Mouse (Mus musculus) hindbrain, embryonic 12.5 days (tissue): Measurements from ENCODE around the gene Tmpo. TPM values are rescaled to one million over a fixed set of nuclear protein-coding genes. Genes with fewer than 3 reads are reported as not detected.
"Not testable (repeated sequence)": the region's sequence is repeated elsewhere in the genome, so short reads cannot be mapped to it uniquely, and the experiment has no call there.

ENCODE experiments used
- ATAC-seq: fragments of 200-750 bp; cut with Nextera tagmentation; 2 replicates; pipeline ENCODE4 v1.8.0; 2017; ENCODE audit warnings: moderate TSS enrichment; ENCODE audit not compliant: low FRiP score
- H3K27ac ChIP-seq: fragments of 300-500 bp; sonication (generic); 2 replicates; pipeline ENCODE4 v1.5.1; 2016; ENCODE audit warnings: mild to moderate bottlenecking
- H3K27me3 ChIP-seq: fragments of 300-500 bp; sonication (generic); 2 replicates; pipeline ENCODE4 v1.6.1; 2016; ENCODE audit warnings: mild to moderate bottlenecking
- H3K36me3 ChIP-seq: fragments of 300-500 bp; sonication (generic); 2 replicates; pipeline ENCODE4 v1.6.1; 2016; ENCODE audit warnings: mild to moderate bottlenecking
- H3K4me1 ChIP-seq: fragments of 300-500 bp; sonication (generic); 2 replicates; pipeline ENCODE4 v1.6.1; 2016
- H3K4me2 ChIP-seq: fragments of 300-500 bp; sonication (generic); replicated peaks from 2 replicates; pipeline ENCODE4 v1.6.1; 2016; ENCODE audit warnings: mild to moderate bottlenecking
- H3K4me3 ChIP-seq: fragments of 300-500 bp; sonication (generic); 2 replicates; pipeline ENCODE4 v1.5.1; 2016; ENCODE audit warnings: mild to moderate bottlenecking
- H3K9ac ChIP-seq: fragments of 300-500 bp; sonication (generic); 2 replicates; pipeline ENCODE4 v1.6.1; 2016; ENCODE audit warnings: mild to moderate bottlenecking, moderate library complexity
- H3K9me3 ChIP-seq: fragments of 300-500 bp; sonication (generic); replicated peaks from 2 replicates; pipeline ENCODE4 v1.6.1; 2016; ENCODE audit warnings: mild to moderate bottlenecking
- WGBS: fragments of 180-500 bp; shearing (Covaris S2); methylation state at CpG from one replicate; pipeline ENCODE4 v1.1.7; 2016; 5-methylcytosine and 5-hydroxymethylcytosine counted together
- polyA plus RNA-seq: library from polyadenylated mRNA; unstranded; fragments of >200 nt; fragmentation: Nextera tagmentation; extraction: Ambion mirVana; gene quantifications from 2 replicates; pipeline ENCODE4 v1.2.1, GENCODE M21; 2016

Tmpo gene
- polyA plus RNA-seq, 1 experiment from 2014 or later = 298 TPM

- WGBS = 75% methylated on average over 1 of the region's 1 CpGs
- H3K4me2 ChIP-seq = no peak overlapping the region
- no peak overlapping the region for H3K4me3 ChIP-seq
- 0 out of 2 replicates have a peak, but pooled peaks cover 3% of the 10 kb centered on the region for H3K9me3 ChIP-seq
- no peak for ATAC-seq
- H3K27me3 ChIP-seq = no peaks in the 10 kb centered on the region
- no peaks in the 10 kb centered on the region for H3K4me1 ChIP-seq
- no peak overlapping the region for H3K9ac ChIP-seq
- H3K36me3 ChIP-seq = no peaks in the 10 kb centered on the region
- H3K27ac ChIP-seq = no peak overlapping the region
These were observed 18.2 kb upstream of the Tmpo start for GRCm38 (mm10) chr10:91199238-91199780.

GRCm38 (mm10) chr10:91197704-91198103, 16.6 kb upstream of the Tmpo start:
- Histone ChIP-seq H3K27me3 (no peaks in the 10 kb centered on the region), H3K4me1 (no peaks in the 10 kb centered on the region), H3K9me3 (0 out of 2 replicates have a peak, but pooled peaks cover 3% of the 10 kb centered on the region), H3K36me3 (no peaks in the 10 kb centered on the region), H3K9ac (no peak overlapping the region), H3K4me2 (no peak overlapping the region), H3K4me3 (no peak overlapping the region), H3K27ac (no peak overlapping the region)
- 98% methylated on average over 8 of the region's 8 CpGs for WGBS
- ATAC-seq = no peak

GRCm38 (mm10) chr10:91196778-91197177, 15.7 kb upstream of the Tmpo start:
- WGBS = 91% methylated on average over 1 of the region's 1 CpGs
- H3K9me3 ChIP-seq = 0 out of 2 replicates have a peak, but pooled peaks cover 3% of the 10 kb centered on the region
- no peaks in the 10 kb centered on the region for H3K27me3 ChIP-seq
- no peaks in the 10 kb centered on the region for H3K4me1 ChIP-seq
- ATAC-seq = no peak
- no peak overlapping the region for H3K4me3 ChIP-seq
- no peaks in the 10 kb centered on the region for H3K36me3 ChIP-seq
- no peak overlapping the region for H3K9ac ChIP-seq
- H3K27ac ChIP-seq = no peak overlapping the region
- H3K4me2 ChIP-seq = no peak overlapping the region

- no peaks in the 10 kb centered on the region for H3K9me3 ChIP-seq
- WGBS = 90% methylated on average over 5 of the region's 5 CpGs
These were observed 14.6 kb upstream of the Tmpo start for GRCm38 (mm10) chr10:91195680-91196079.

GRCm38 (mm10) chr10:91195091-91195490, 14.0 kb upstream of the Tmpo start:
- no peak for ATAC-seq
- no peak overlapping the region for H3K4me2 ChIP-seq
- no peaks in the 10 kb centered on the region for H3K27me3 ChIP-seq
- no peak overlapping the region for H3K9ac ChIP-seq
- H3K27ac ChIP-seq = no peak overlapping the region
- no peak overlapping the region for H3K4me3 ChIP-seq
- 85% methylated on average over 14 of the region's 14 CpGs for WGBS
- no peaks in the 10 kb centered on the region for H3K9me3 ChIP-seq
- H3K36me3 ChIP-seq = no peaks in the 10 kb centered on the region
- H3K4me1 ChIP-seq = no peaks in the 10 kb centered on the region

More at GRCm38 (mm10) chr10:91195680-91196079, 14.6 kb upstream of the Tmpo start:
- Histone ChIP-seq H3K4me1 (no peaks in the 10 kb centered on the region), H3K4me3 (no peak overlapping the region), H3K9ac (no peak overlapping the region), H3K4me2 (no peak overlapping the region), H3K36me3 (no peaks in the 10 kb centered on the region), H3K27me3 (no peaks in the 10 kb centered on the region), H3K27ac (no peak overlapping the region)
- ATAC-seq = no peak

- H3K9me3 ChIP-seq = no peaks in the 10 kb centered on the region
- H3K4me2 ChIP-seq = no peak overlapping the region
- peaks cover 5% of the 10 kb centered on the region for H3K4me1 ChIP-seq
- ATAC-seq = no peak
- 88% methylated on average over 5 of the region's 5 CpGs for WGBS
- H3K36me3 ChIP-seq = no peaks in the 10 kb centered on the region
- H3K27ac ChIP-seq = no peak overlapping the region
- no peaks in the 10 kb centered on the region for H3K27me3 ChIP-seq
- no peak overlapping the region for H3K9ac ChIP-seq
- no peak overlapping the region for H3K4me3 ChIP-seq
These were observed 10.7 kb upstream of the Tmpo start for GRCm38 (mm10) chr10:91191851-91192250.

- H3K4me3 ChIP-seq = no peak overlapping the region
- WGBS = 96% methylated on average over 6 of the region's 6 CpGs
- H3K27ac ChIP-seq = no peak overlapping the region
- H3K9me3 ChIP-seq = no peaks in the 10 kb centered on the region
- no peaks in the 10 kb centered on the region for H3K36me3 ChIP-seq
- H3K4me2 ChIP-seq = no peak overlapping the region
- H3K4me1 ChIP-seq = peaks cover 5% of the 10 kb centered on the region
- H3K27me3 ChIP-seq = no peaks in the 10 kb centered on the region
- no peak for ATAC-seq
- H3K9ac ChIP-seq = no peak overlapping the region
These were observed 8.4 kb upstream of the Tmpo start for GRCm38 (mm10) chr10:91189476-91189875.

GRCm38 (mm10) chr10:91188684-91189287, 7.7 kb upstream of the Tmpo start:
- no peak overlapping the region for H3K4me2 ChIP-seq
- ATAC-seq = no peak
- 74% methylated on average over 5 of the region's 5 CpGs for WGBS

GRCm38 (mm10) chr10:91187872-91188271, 6.8 kb upstream of the Tmpo start:
- Histone ChIP-seq H3K36me3 (no peaks in the 10 kb centered on the region), H3K27me3 (no peaks in the 10 kb centered on the region), H3K4me1 (peaks cover 12% of the 10 kb centered on the region), H3K9me3 (no peaks in the 10 kb centered on the region), H3K4me2 (peak overlapping the region; percentile 49), H3K4me3 (peak overlapping the region; percentile 24), H3K9ac (peak overlapping the region; percentile 71), H3K27ac (peak overlapping the region; percentile 95)
- ATAC-seq = peak; percentile 70
- under 1% methylated on average over 15 of the region's 15 CpGs for WGBS

More at GRCm38 (mm10) chr10:91188684-91189287, 7.7 kb upstream of the Tmpo start:
- H3K9ac ChIP-seq = no peak overlapping the region
- no peak overlapping the region for H3K4me3 ChIP-seq
- peaks cover 5% of the 10 kb centered on the region for H3K4me1 ChIP-seq
- no peaks in the 10 kb centered on the region for H3K9me3 ChIP-seq
- H3K27me3 ChIP-seq = no peaks in the 10 kb centered on the region
- peak overlapping the region; percentile 95; the same call in 1 of the 2 replicates for H3K27ac ChIP-seq
- H3K36me3 ChIP-seq = no peaks in the 10 kb centered on the region

- H3K4me2 ChIP-seq = peak overlapping the region; percentile 49
- WGBS = 19% methylated on average over 10 of the region's 10 CpGs
These were observed 6.2 kb upstream of the Tmpo start for GRCm38 (mm10) chr10:91187349-91187748.

GRCm38 (mm10) chr10:91185721-91186120, 4.6 kb upstream of the Tmpo start:
- Histone ChIP-seq H3K36me3 (no peaks in the 10 kb centered on the region), H3K9me3 (no peaks in the 10 kb centered on the region), H3K27me3 (no peaks in the 10 kb centered on the region), H3K4me1 (peaks cover 14% of the 10 kb centered on the region), H3K27ac (no peak overlapping the region), H3K4me3 (no peak overlapping the region), H3K4me2 (no peak overlapping the region), H3K9ac (no peak overlapping the region)
- no peak for ATAC-seq
- 90% methylated on average over 2 of the region's 2 CpGs for WGBS

More at GRCm38 (mm10) chr10:91187349-91187748, 6.2 kb upstream of the Tmpo start:
- peak; percentile 49; the same call in 1 of the 2 replicates for ATAC-seq
- H3K9ac ChIP-seq = peak overlapping the region; percentile 71
- no peaks in the 10 kb centered on the region for H3K36me3 ChIP-seq
- H3K9me3 ChIP-seq = no peaks in the 10 kb centered on the region
- peak overlapping the region; percentile 24 for H3K4me3 ChIP-seq
- peaks cover 14% of the 10 kb centered on the region for H3K4me1 ChIP-seq
- H3K27ac ChIP-seq = peak overlapping the region; percentile 95
- H3K27me3 ChIP-seq = no peaks in the 10 kb centered on the region

GRCm38 (mm10) chr10:91184893-91185292, 3.8 kb upstream of the Tmpo start:
- not testable (repeated sequence) for H3K27ac ChIP-seq, H3K4me3 ChIP-seq, ATAC-seq, H3K9me3 ChIP-seq, H3K36me3 ChIP-seq, H3K27me3 ChIP-seq, H3K9ac ChIP-seq, H3K4me2 ChIP-seq
- WGBS = 66% methylated on average over 5 of the region's 5 CpGs
- peaks cover 22% of the 10 kb centered on the region for H3K4me1 ChIP-seq

GRCm38 (mm10) chr10:91183316-91183715, 2.2 kb upstream of the Tmpo start:
- Histone ChIP-seq H3K36me3 (no peaks in the 10 kb centered on the region), H3K9ac (no peak overlapping the region), H3K4me1 (peaks cover 25% of the 10 kb centered on the region), H3K27me3 (no peaks in the 10 kb centered on the region), H3K4me2 (peak overlapping the region; percentile 54), H3K4me3 (no peak overlapping the region), H3K27ac (peak overlapping the region; percentile 97), H3K9me3 (no peaks in the 10 kb centered on the region)
- ATAC-seq = no peak
- 32% methylated on average over 3 of the region's 3 CpGs for WGBS
